Mouse (Mus musculus): Measurements from ENCODE around the gene Upp2.

The Upp2 gene

GRCm38 (mm10) chr2:58614851-58615250 is 47.8 kb downstream of the Upp2 start:
- DNase-seq (ENCODE audit: low read depth, low spot score): no peak

- no peak for DNase-seq (ENCODE audit: low read depth, low spot score)
These were observed 48.7 kb downstream of the Upp2 start for GRCm38 (mm10) chr2:58615766-58616165.

- DNase-seq (ENCODE audit: low read depth, low spot score): no peak
These were observed 58.1 kb downstream of the Upp2 start for GRCm38 (mm10) chr2:58625186-58625585.

- DNase-seq (ENCODE audit: low read depth, low spot score): no peak
These were observed 58.6 kb downstream of the Upp2 start for GRCm38 (mm10) chr2:58625681-58626080.

GRCm38 (mm10) chr2:58626136-58626769 is 59.2 kb downstream of the Upp2 start:
- no peak for DNase-seq (ENCODE audit: low read depth, low spot score)

- DNase-seq (ENCODE audit: low read depth, low spot score): no peak
These were observed 60.9 kb downstream of the Upp2 start for GRCm38 (mm10) chr2:58627981-58628380.

- DNase-seq (ENCODE audit: low read depth, low spot score): no peak
These were observed 61.9 kb downstream of the Upp2 start for GRCm38 (mm10) chr2:58628993-58629392.

GRCm38 (mm10) chr2:58629440-58629839 is 62.3 kb downstream of the Upp2 start:
- no peak for DNase-seq (ENCODE audit: low read depth, low spot score)

- DNase-seq (ENCODE audit: low read depth, low spot score): no peak
These were observed 66.7 kb downstream of the Upp2 start for GRCm38 (mm10) chr2:58633791-58634190.

- no peak for DNase-seq (ENCODE audit: low read depth, low spot score)
These were observed 74.9 kb downstream of the Upp2 start for GRCm38 (mm10) chr2:58641761-58642555.

GRCm38 (mm10) chr2:58645667-58646066 is 78.6 kb downstream of the Upp2 start:
- DNase-seq (ENCODE audit: low read depth, low spot score): no peak

- DNase-seq (ENCODE audit: low read depth, low spot score): no peak
These were observed 88.1 kb downstream of the Upp2 start for GRCm38 (mm10) chr2:58655169-58655568.

GRCm38 (mm10) chr2:58656959-58657358 is 89.9 kb downstream of the Upp2 start:
- DNase-seq (ENCODE audit: low read depth, low spot score): no peak

- no peak for DNase-seq (ENCODE audit: low read depth, low spot score)
These were observed 90.8 kb downstream of the Upp2 start for GRCm38 (mm10) chr2:58657855-58658254.

- DNase-seq (ENCODE audit: low read depth, low spot score): no peak
These were observed 93.5 kb downstream of the Upp2 start for GRCm38 (mm10) chr2:58660591-58660990.

GRCm38 (mm10) chr2:58661116-58661515 is 94.0 kb downstream of the Upp2 start:
- no peak for DNase-seq (ENCODE audit: low read depth, low spot score)

GRCm38 (mm10) chr2:58662661-58663060 is 95.6 kb downstream of the Upp2 start:
- no peak for DNase-seq (ENCODE audit: low read depth, low spot score)

GRCm38 (mm10) chr2:58663404-58664120 is 96.5 kb downstream of the Upp2 start:
- no peak for DNase-seq (ENCODE audit: low read depth, low spot score)

GRCm38 (mm10) chr2:58665081-58665814 is 98.2 kb downstream of the Upp2 start:
- no peak for DNase-seq (ENCODE audit: low read depth, low spot score)

- DNase-seq (ENCODE audit: low read depth, low spot score): no peak
These were observed 100.2 kb downstream of the Upp2 start for GRCm38 (mm10) chr2:58667298-58667697.

GRCm38 (mm10) chr2:58667991-58668390 is 100.9 kb downstream of the Upp2 start:
- DNase-seq (ENCODE audit: low read depth, low spot score): no peak

GRCm38 (mm10) chr2:58669114-58669513 is 102.0 kb downstream of the Upp2 start:
- DNase-seq (ENCODE audit: low read depth, low spot score): no peak

Data from A20 (cell line).